In the genomic region with DNA sequence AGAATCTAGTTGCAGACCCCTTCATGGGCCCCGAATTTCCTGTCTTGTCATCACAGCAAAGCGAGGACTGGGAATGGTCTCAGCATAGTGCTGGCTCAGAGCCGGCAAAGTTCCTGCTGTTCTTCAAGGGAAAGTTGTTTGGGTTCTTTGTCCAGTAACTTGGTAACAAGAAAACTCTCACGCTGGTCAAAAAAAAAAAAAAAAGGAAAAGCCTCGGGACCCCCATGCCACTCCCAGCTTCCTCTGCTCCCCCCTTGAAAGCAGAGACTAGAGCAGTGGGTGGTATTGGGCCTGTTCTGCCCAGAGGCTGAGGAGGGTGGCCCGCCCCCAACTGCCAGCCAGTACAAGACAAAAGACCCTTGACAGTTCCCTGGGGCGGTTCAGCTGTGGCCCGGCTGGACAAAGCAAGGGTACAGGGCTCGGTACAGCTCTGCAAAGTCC, we compare ENCODE assay signal across 10 mouse cellular contexts. TPM values are rescaled to one million over a fixed set of nuclear protein-coding genes. Genes with fewer than 3 reads are reported as not detected.
DNase-seq lines count a peak whose midpoint lies in the region; ATAC-seq and TF ChIP-seq lines count a peak whose summit lies in the region.
"Had no signal": no experiment of that assay in that cellular context is flagged by ENCODE, and none has a peak within 500 bp of the region (broad histone marks: within the 10 kb centered on the region; RNA-seq: fewer than 3 reads in every experiment).

No protein-coding gene starts in this region.

- no peaks in the 10 kb centered on the region for H3K36me3 ChIP-seq in heart, embryonic 10.5 days
- no peaks in the 10 kb centered on the region for H3K36me3 ChIP-seq in E14TG2a.4 (ENCODE audit: insufficient read depth, low read length)
- no peaks in the 10 kb centered on the region for H3K36me3 ChIP-seq in embryonic facial prominence, embryonic 15.5 days
- no peaks in the 10 kb centered on the region for H3K36me3 ChIP-seq in stomach, embryonic 14.5 days (ENCODE audit: control insufficient read depth, insufficient read depth, low read length)
- H3K36me3 ChIP-seq: liver, embryonic 13.5 days had no signal

- H3K4me2 ChIP-seq in embryonic facial prominence, embryonic 15.5 days (replicated peaks), result peak overlapping the region; percentile 89; the same call in 1 of the 2 replicates
- H3K4me2 ChIP-seq in stomach, embryonic 14.5 days (replicated peaks; ENCODE audit: low read depth, low read length), result peak overlapping the region; percentile 75
- H3K4me2 ChIP-seq: liver, embryonic 13.5 days had no signal

- peak overlapping the region; percentile 75 for H3K4me3 ChIP-seq in heart, embryonic 10.5 days
- peak overlapping the region; percentile 82 for H3K4me3 ChIP-seq in E14TG2a.4 (replicated peaks; ENCODE audit: low read length)
- H3K4me3 ChIP-seq in embryonic facial prominence, embryonic 15.5 days (replicated peaks), result no peak overlapping the region
- peak overlapping the region; percentile 57 for H3K4me3 ChIP-seq in stomach, embryonic 14.5 days (ENCODE audit: low read depth, low read length)
- H3K4me3 ChIP-seq: liver, embryonic 13.5 days had no signal

- ATAC-seq in embryonic facial prominence, embryonic 15.5 days (ENCODE audit: insufficient number of reproducible peaks, low FRiP score, low TSS enrichment, low read depth), result 0 out of 2 replicates have a peak, but pooled peaks have one; percentile 12
- ATAC-seq in stomach, embryonic 14.5 days (ENCODE audit: insufficient number of reproducible peaks, insufficient read depth, low FRiP score, low read depth), result no peak

- WGBS in heart, embryonic 10.5 days, result 17% methylated on average over 9 of the region's 9 CpGs
- 10% methylated on average over 9 of the region's 9 CpGs for WGBS in embryonic facial prominence, embryonic 15.5 days
- 13% methylated on average over 9 of the region's 9 CpGs for WGBS in stomach, embryonic 14.5 days

- peaks cover 76% of the 10 kb centered on the region for H3K27me3 ChIP-seq in heart, embryonic 10.5 days (ENCODE audit: insufficient read depth, poor library complexity, severe bottlenecking)
- H3K27me3 ChIP-seq in E14TG2a.4 (ENCODE audit: insufficient read depth, low read length), result peaks cover 18% of the 10 kb centered on the region
- peaks cover 33% of the 10 kb centered on the region for H3K27me3 ChIP-seq in embryonic facial prominence, embryonic 15.5 days
- no peaks in the 10 kb centered on the region for H3K27me3 ChIP-seq in stomach, embryonic 14.5 days (ENCODE audit: control insufficient read depth, insufficient read depth, low read length)

- H3K9ac ChIP-seq in embryonic facial prominence, embryonic 15.5 days, result no peak overlapping the region
- H3K9ac ChIP-seq in stomach, embryonic 14.5 days (replicated peaks; ENCODE audit: low read depth, low read length), result 0 out of 2 replicates have a peak overlapping the region, but pooled peaks have one; percentile 25
- H3K9ac ChIP-seq: liver, embryonic 13.5 days had no signal

- H3K9me3 ChIP-seq in heart, embryonic 10.5 days, result no peaks in the 10 kb centered on the region
- H3K9me3 ChIP-seq in E14TG2a.4 (ENCODE audit: low read length), result no peaks in the 10 kb centered on the region
- no peaks in the 10 kb centered on the region for H3K9me3 ChIP-seq in embryonic facial prominence, embryonic 15.5 days (replicated peaks)
- H3K9me3 ChIP-seq in stomach, embryonic 14.5 days (ENCODE audit: control insufficient read depth, low read depth, low read length), result no peaks in the 10 kb centered on the region
- H3K9me3 ChIP-seq: liver, embryonic 13.5 days had no signal

- peaks cover 34% of the 10 kb centered on the region for H3K4me1 ChIP-seq in heart, embryonic 10.5 days
- peaks cover 70% of the 10 kb centered on the region for H3K4me1 ChIP-seq in E14TG2a.4 (replicated peaks; ENCODE audit: low read depth, low read length)
- peaks cover 9% of the 10 kb centered on the region for H3K4me1 ChIP-seq in embryonic facial prominence, embryonic 15.5 days
- H3K4me1 ChIP-seq in stomach, embryonic 14.5 days (ENCODE audit: control insufficient read depth, insufficient read depth, low read length), result peaks cover 31% of the 10 kb centered on the region
- H3K4me1 ChIP-seq: liver, embryonic 13.5 days had no signal

- no peak for TF ChIP-seq CTCF in E14TG2a.4 (conservative IDR thresholded peaks at IDR 0.05; ENCODE audit: low read length)

- no peak for DNase-seq in heart, embryonic 10.5 days (ENCODE audit: low spot score)
- DNase-seq in heart, adult 18-20 months, result no peak
- peak; percentile 45 to 48 for DNase-seq in layer of hippocampus, postnatal 10 days (ENCODE audit: low spot score in 2 of 2)
- no peak for DNase-seq in thymus, postnatal 25 days
- DNase-seq in ovary, adult 18-20 months (ENCODE audit: low spot score), result no peak
- DNase-seq: liver, embryonic 13.5 days had no signal

- H3K27ac ChIP-seq in heart, embryonic 10.5 days, result no peak overlapping the region
- H3K27ac ChIP-seq in embryonic facial prominence, embryonic 15.5 days (replicated peaks), result no peak overlapping the region
- H3K27ac ChIP-seq in stomach, embryonic 14.5 days (ENCODE audit: low read length), result peak overlapping the region; percentile 89
- H3K27ac ChIP-seq: liver, embryonic 13.5 days had no signal

RNA-seq across cellular contexts. Expression of a gene that starts 1.7 kb away (rescaled TPM):
- polyA plus RNA-seq in heart, embryonic 10.5 days (2016; fragmentation: Nextera tagmentation; extraction: Ambion mirVana), result 19.3 and 24.4 TPM in 2 replicates
- total RNA-seq in heart, adult 18-20 months (2021), result 1 to 10 TPM; 5.4 to 9.0 TPM
- 12.9 and 17.6 TPM in 2 replicates for polyA plus RNA-seq in embryonic facial prominence, embryonic 15.5 days (2015; fragmentation: Nextera tagmentation; extraction: Ambion mirVana)
- 10 to 100 TPM; 44.2 to 57.0 TPM for total RNA-seq in layer of hippocampus, postnatal 10 days (2021)
- 66.2 and 72.2 TPM in 2 replicates for polyA plus RNA-seq in stomach, embryonic 14.5 days (2014; fragmentation: Nextera tagmentation; extraction: Ambion mirVana)
- polyA plus RNA-seq: C2C12 had no signal

RNA-seq across cellular contexts. Expression of a gene that starts 14.3 kb away (rescaled TPM):
- polyA plus RNA-seq in heart, embryonic 10.5 days (2016; fragmentation: Nextera tagmentation; extraction: Ambion mirVana), result 101 and 104 TPM in 2 replicates
- total RNA-seq in heart, adult 18-20 months (2021), result 10 to 100 TPM; 27.3 to 30.2 TPM
- polyA plus RNA-seq in embryonic facial prominence, embryonic 15.5 days (2015; fragmentation: Nextera tagmentation; extraction: Ambion mirVana), result 135 and 144 TPM in 2 replicates
- total RNA-seq in layer of hippocampus, postnatal 10 days (2021), result 100 to 1,000 TPM; 114 to 118 TPM
- 90.4 and 95.0 TPM in 2 replicates for polyA plus RNA-seq in stomach, embryonic 14.5 days (2014; fragmentation: Nextera tagmentation; extraction: Ambion mirVana)

RNA-seq across cellular contexts. Expression of a gene that starts 23.9 kb away (rescaled TPM):
- 0.09 TPM in 1 of 2 replicates, not detected in the other for polyA plus RNA-seq in heart, embryonic 10.5 days (2016; fragmentation: Nextera tagmentation; extraction: Ambion mirVana)
- not detected for total RNA-seq in heart, adult 18-20 months (2021)
- not detected in 2 replicates for polyA plus RNA-seq in embryonic facial prominence, embryonic 15.5 days (2015; fragmentation: Nextera tagmentation; extraction: Ambion mirVana)
- not detected for total RNA-seq in layer of hippocampus, postnatal 10 days (2021)
- 0.17 TPM in 1 of 2 replicates, not detected in the other for polyA plus RNA-seq in stomach, embryonic 14.5 days (2014; fragmentation: Nextera tagmentation; extraction: Ambion mirVana)
- polyA plus RNA-seq: C2C12; liver, embryonic 13.5 days had no signal

RNA-seq across cellular contexts. Expression of a gene that starts 32.0 kb away (rescaled TPM):
- polyA plus RNA-seq in heart, embryonic 10.5 days (2016; fragmentation: Nextera tagmentation; extraction: Ambion mirVana), result 42.3 and 43.9 TPM in 2 replicates
- total RNA-seq in heart, adult 18-20 months (2021), result 10 to 100 TPM; 33.2 to 33.3 TPM
- polyA plus RNA-seq in embryonic facial prominence, embryonic 15.5 days (2015; fragmentation: Nextera tagmentation; extraction: Ambion mirVana), result 57.9 and 59.7 TPM in 2 replicates
- total RNA-seq in layer of hippocampus, postnatal 10 days (2021), result 10 to 100 TPM; 61.8 to 64.6 TPM
- polyA plus RNA-seq in stomach, embryonic 14.5 days (2014; fragmentation: Nextera tagmentation; extraction: Ambion mirVana), result 27.1 and 35.3 TPM in 2 replicates

RNA-seq across cellular contexts. Expression of a gene that starts 33.6 kb away (rescaled TPM):
- 0.11 and 0.20 TPM in 2 replicates for polyA plus RNA-seq in heart, embryonic 10.5 days (2016; fragmentation: Nextera tagmentation; extraction: Ambion mirVana)
- total RNA-seq in heart, adult 18-20 months (2021), result under 1 TPM; 0.37 to 0.46 TPM
- 3.3 and 3.5 TPM in 2 replicates for polyA plus RNA-seq in embryonic facial prominence, embryonic 15.5 days (2015; fragmentation: Nextera tagmentation; extraction: Ambion mirVana)
- 1 to 10 TPM; 1.0 to 1.2 TPM for total RNA-seq in layer of hippocampus, postnatal 10 days (2021)
- polyA plus RNA-seq in stomach, embryonic 14.5 days (2014; fragmentation: Nextera tagmentation; extraction: Ambion mirVana), result 0.53 and 1.1 TPM in 2 replicates

Comparison
In these comparisons a context has a peak if more than half of its experiments do, and no peak if none do; other contexts are left out.
1. DNase-seq: peak in layer of hippocampus, postnatal 10 days (2 of 2); none in heart, embryonic 10.5 days (single experiment), heart, adult 18-20 months (0 of 2), thymus, postnatal 25 days (single experiment) and ovary, adult 18-20 months (single experiment).